14 mouse cellular contexts compared by ENCODE assay signal in genomic region chr4:34315848-34316247, GRCm38 (mm10).
A peak's percentile ranks its signal among the peaks of the same experiment; 100 is the strongest.
DNase-seq lines count a peak whose midpoint lies in the region; ATAC-seq and TF ChIP-seq lines count a peak whose summit lies in the region.
"Had no signal": no experiment of that assay in that cellular context is flagged by ENCODE, and none has a peak within 500 bp of the region (broad histone marks: within the 10 kb centered on the region; RNA-seq: fewer than 3 reads in every experiment).

No protein-coding gene starts in this region.

- no peaks in the 10 kb centered on the region for H3K4me1 ChIP-seq in kidney, embryonic 14.5 days (ENCODE audit: control insufficient read depth, insufficient read depth, low read length)
- peaks cover 12% of the 10 kb centered on the region; the same call in 1 of the 2 replicates for H3K4me1 ChIP-seq in lung, embryonic 15.5 days
- H3K4me1 ChIP-seq in lung, adult 2 months (ENCODE audit: control insufficient read depth, insufficient read depth, low read length), result no peaks in the 10 kb centered on the region; the same call in 1 of the 2 replicates
- H3K4me1 ChIP-seq in embryonic facial prominence, embryonic 15.5 days, result peaks cover 4% of the 10 kb centered on the region; the same call in 1 of the 2 replicates
- peaks cover 7% of the 10 kb centered on the region; the same call in 1 of the 2 replicates for H3K4me1 ChIP-seq in stomach, embryonic 14.5 days (ENCODE audit: control insufficient read depth, insufficient read depth, low read length)
- peaks cover 3% of the 10 kb centered on the region; the same call in 1 of the 2 replicates for H3K4me1 ChIP-seq in neural tube, embryonic 15.5 days
- H3K4me1 ChIP-seq: forebrain, embryonic 12.5 days; heart, embryonic 13.5 days; hindbrain, embryonic 10.5 days; midbrain, embryonic 10.5 days had no signal

- DNase-seq in kidney, adult 8-10 months, result no peak
- DNase-seq in lung, adult 2 months, result no peak
- DNase-seq: cerebellum, adult 18-20 months; kidney, postnatal 36 days; thymus, postnatal 4 days had no signal

- no peak for TF ChIP-seq POLR2A in lung, adult 2 months (IDR thresholded peaks at IDR 0.05; ENCODE audit: borderline replicate concordance, extremely low read depth, low read depth, low read length)

- no peak; the same call in 1 of the 2 replicates for ATAC-seq in kidney, embryonic 14.5 days (ENCODE audit: low FRiP score, low TSS enrichment)
- no peak; the same call in 1 of the 2 replicates for ATAC-seq in lung, embryonic 15.5 days (ENCODE audit: borderline replicate concordance, extremely low read depth, low FRiP score, low TSS enrichment)
- ATAC-seq in embryonic facial prominence, embryonic 15.5 days (ENCODE audit: insufficient number of reproducible peaks, low FRiP score, low TSS enrichment, low read depth), result no peak
- no peak for ATAC-seq in stomach, embryonic 14.5 days (ENCODE audit: insufficient number of reproducible peaks, insufficient read depth, low FRiP score, low read depth)
- no peak for ATAC-seq in neural tube, embryonic 15.5 days (ENCODE audit: low FRiP score)

- no peaks in the 10 kb centered on the region for H3K27me3 ChIP-seq in kidney, embryonic 14.5 days (ENCODE audit: control insufficient read depth, insufficient read depth, low read length)
- H3K27me3 ChIP-seq in lung, embryonic 15.5 days, result no peaks in the 10 kb centered on the region
- no peaks in the 10 kb centered on the region for H3K27me3 ChIP-seq in embryonic facial prominence, embryonic 15.5 days
- no peaks in the 10 kb centered on the region for H3K27me3 ChIP-seq in stomach, embryonic 14.5 days (ENCODE audit: control insufficient read depth, insufficient read depth, low read length)
- H3K27me3 ChIP-seq in neural tube, embryonic 15.5 days (replicated peaks), result no peaks in the 10 kb centered on the region
- H3K27me3 ChIP-seq: forebrain, embryonic 12.5 days; heart, embryonic 13.5 days had no signal

- no peak for TF ChIP-seq CTCF in lung, adult 2 months (IDR thresholded peaks at IDR 0.05; ENCODE audit: insufficient read depth, low read length)

- no peak overlapping the region for H3K4me2 ChIP-seq in kidney, embryonic 14.5 days (replicated peaks; ENCODE audit: low read depth, low read length)
- H3K4me2 ChIP-seq in lung, embryonic 15.5 days, result no peak overlapping the region
- H3K4me2 ChIP-seq in embryonic facial prominence, embryonic 15.5 days (replicated peaks), result no peak overlapping the region
- H3K4me2 ChIP-seq in stomach, embryonic 14.5 days (replicated peaks; ENCODE audit: low read depth, low read length), result no peak overlapping the region; the same call in 1 of the 2 replicates
- H3K4me2 ChIP-seq in neural tube, embryonic 15.5 days, result no peak overlapping the region
- H3K4me2 ChIP-seq: forebrain, embryonic 12.5 days; heart, embryonic 13.5 days had no signal

- WGBS in kidney, embryonic 14.5 days, result 20% methylated on average over 5 of the region's 5 CpGs
- 25% methylated on average over 5 of the region's 5 CpGs for WGBS in lung, embryonic 15.5 days
- WGBS in lung, adult 2 months, result 44% methylated on average over 5 of the region's 5 CpGs
- WGBS in embryonic facial prominence, embryonic 15.5 days, result 29% methylated on average over 5 of the region's 5 CpGs
- 25% methylated on average over 5 of the region's 5 CpGs for WGBS in stomach, embryonic 14.5 days
- WGBS in neural tube, embryonic 15.5 days, result 54% methylated on average over 5 of the region's 5 CpGs

- H3K9ac ChIP-seq in kidney, embryonic 14.5 days (ENCODE audit: low read depth, low read length), result no peak overlapping the region
- H3K9ac ChIP-seq in lung, embryonic 15.5 days, result no peak overlapping the region
- no peak overlapping the region for H3K9ac ChIP-seq in embryonic facial prominence, embryonic 15.5 days
- H3K9ac ChIP-seq in stomach, embryonic 14.5 days (replicated peaks; ENCODE audit: low read depth, low read length), result no peak overlapping the region
- H3K9ac ChIP-seq in neural tube, embryonic 15.5 days (replicated peaks), result no peak overlapping the region
- H3K9ac ChIP-seq: forebrain, embryonic 12.5 days; heart, embryonic 13.5 days had no signal

- H3K4me3 ChIP-seq in kidney, embryonic 14.5 days (ENCODE audit: low read length), result no peak overlapping the region
- H3K4me3 ChIP-seq in lung, embryonic 15.5 days, result no peak overlapping the region
- H3K4me3 ChIP-seq in lung, adult 2 months (replicated peaks; ENCODE audit: extremely low read depth, low read depth, low read length), result no peak overlapping the region
- H3K4me3 ChIP-seq in embryonic facial prominence, embryonic 15.5 days (replicated peaks), result no peak overlapping the region
- no peak overlapping the region for H3K4me3 ChIP-seq in stomach, embryonic 14.5 days (ENCODE audit: low read depth, low read length)
- no peak overlapping the region for H3K4me3 ChIP-seq in neural tube, embryonic 15.5 days (replicated peaks)
- H3K4me3 ChIP-seq: forebrain, embryonic 12.5 days; heart, embryonic 13.5 days; hindbrain, embryonic 10.5 days; midbrain, embryonic 10.5 days had no signal

- H3K27ac ChIP-seq in kidney, embryonic 14.5 days (ENCODE audit: low read depth, low read length), result peak overlapping the region; percentile 24; the same call in 1 of the 2 replicates
- H3K27ac ChIP-seq in lung, embryonic 15.5 days, result 0 out of 2 replicates have a peak overlapping the region, but pooled peaks have one; percentile 5
- peak overlapping the region; percentile 55 for H3K27ac ChIP-seq in embryonic facial prominence, embryonic 15.5 days (replicated peaks)
- H3K27ac ChIP-seq in stomach, embryonic 14.5 days (ENCODE audit: low read length), result peak overlapping the region; percentile 53; the same call in 1 of the 2 replicates
- H3K27ac ChIP-seq in neural tube, embryonic 15.5 days (replicated peaks), result no peak overlapping the region
- H3K27ac ChIP-seq: forebrain, embryonic 12.5 days; heart, embryonic 13.5 days; hindbrain, embryonic 10.5 days; midbrain, embryonic 10.5 days had no signal

- H3K36me3 ChIP-seq in kidney, embryonic 14.5 days (ENCODE audit: control insufficient read depth, insufficient read depth, low read length), result no peaks in the 10 kb centered on the region
- H3K36me3 ChIP-seq in lung, embryonic 15.5 days, result no peaks in the 10 kb centered on the region
- no peaks in the 10 kb centered on the region for H3K36me3 ChIP-seq in embryonic facial prominence, embryonic 15.5 days
- H3K36me3 ChIP-seq in stomach, embryonic 14.5 days (ENCODE audit: control insufficient read depth, insufficient read depth, low read length), result no peaks in the 10 kb centered on the region
- no peaks in the 10 kb centered on the region for H3K36me3 ChIP-seq in neural tube, embryonic 15.5 days
- H3K36me3 ChIP-seq: forebrain, embryonic 12.5 days; heart, embryonic 13.5 days; hindbrain, embryonic 10.5 days; midbrain, embryonic 10.5 days had no signal

- H3K9me3 ChIP-seq in kidney, embryonic 14.5 days (ENCODE audit: control insufficient read depth, low read length), result peaks cover 4% of the 10 kb centered on the region; the same call in 1 of the 2 replicates
- H3K9me3 ChIP-seq in lung, embryonic 15.5 days, result no peaks in the 10 kb centered on the region
- H3K9me3 ChIP-seq in embryonic facial prominence, embryonic 15.5 days (replicated peaks), result no peaks in the 10 kb centered on the region
- no peaks in the 10 kb centered on the region for H3K9me3 ChIP-seq in stomach, embryonic 14.5 days (ENCODE audit: control insufficient read depth, low read depth, low read length)
- 0 out of 2 replicates have a peak, but pooled peaks cover 2% of the 10 kb centered on the region for H3K9me3 ChIP-seq in neural tube, embryonic 15.5 days (replicated peaks)
- H3K9me3 ChIP-seq: heart, embryonic 13.5 days had no signal
